In the genomic region with DNA sequence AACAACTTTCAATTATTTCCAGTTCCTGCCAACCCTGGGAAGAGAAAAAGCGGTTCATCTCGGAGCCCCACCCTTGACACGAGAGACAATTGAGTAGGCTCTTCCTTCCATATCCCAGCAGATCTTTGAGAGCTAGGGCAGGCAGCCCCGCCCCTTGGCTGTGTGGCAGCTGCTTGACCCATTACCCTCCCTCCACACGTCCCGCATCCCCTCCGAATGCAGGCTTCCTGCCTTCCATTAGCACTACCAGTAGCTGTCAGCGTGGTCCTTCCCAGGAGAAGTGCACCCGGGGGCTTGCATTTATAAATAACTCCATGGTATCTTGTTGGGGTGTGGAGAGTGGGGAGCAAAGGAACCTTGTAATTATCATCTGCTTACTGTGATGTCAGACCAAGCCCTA, we compare ENCODE assay signal across 11 mouse cellular contexts. TPM values are rescaled to one million over a fixed set of nuclear protein-coding genes. Genes with fewer than 3 reads are reported as not detected.
DNase-seq lines count a peak whose midpoint lies in the region; ATAC-seq lines count a peak whose summit lies in the region.
"Had no signal": no experiment of that assay in that cellular context is flagged by ENCODE, and none has a peak within 500 bp of the region (broad histone marks: within the 10 kb centered on the region; RNA-seq: fewer than 3 reads in every experiment).

No protein-coding gene starts in this region.

- H3K36me3 ChIP-seq in intestine, embryonic 15.5 days = no peaks in the 10 kb centered on the region
- H3K36me3 ChIP-seq: embryonic facial prominence, embryonic 13.5 days; liver, embryonic 15.5 days had no signal

- no peaks in the 10 kb centered on the region for H3K9me3 ChIP-seq in intestine, embryonic 15.5 days
- H3K9me3 ChIP-seq: embryonic facial prominence, embryonic 13.5 days; liver, embryonic 15.5 days had no signal

- DNase-seq in gastrocnemius, postnatal 14 days = peak; percentile 38
- DNase-seq in gastrocnemius, postnatal 36 days = no peak
- peak; percentile 69 for DNase-seq in embryo, embryonic 9.5 days (ENCODE audit: extremely low spot score)
- DNase-seq in lung, postnatal 25 days (ENCODE audit: low spot score) = peak; percentile 41
- no peak for DNase-seq in thymus, postnatal 36 days
- no peak for DNase-seq in left cerebral cortex, adult 18-20 months (ENCODE audit: low spot score in 2 of 2)
- DNase-seq in layer of hippocampus, adult 8-10 months (ENCODE audit: low spot score in 2 of 2) = no peak

- H3K4me3 ChIP-seq in intestine, embryonic 15.5 days (replicated peaks) = no peak overlapping the region
- H3K4me3 ChIP-seq: embryonic facial prominence, embryonic 13.5 days; liver, embryonic 15.5 days had no signal

- 0 out of 2 replicates have a peak overlapping the region, but pooled peaks have one; percentile 27 for H3K27ac ChIP-seq in intestine, embryonic 15.5 days
- H3K27ac ChIP-seq: embryonic facial prominence, embryonic 13.5 days; liver, embryonic 15.5 days had no signal

- ATAC-seq in intestine, embryonic 15.5 days = no peak

- no peaks in the 10 kb centered on the region for H3K27me3 ChIP-seq in intestine, embryonic 15.5 days (replicated peaks)

- 0 out of 2 replicates have a peak overlapping the region, but pooled peaks have one; percentile 9 for H3K4me2 ChIP-seq in intestine, embryonic 15.5 days (replicated peaks)
- H3K4me2 ChIP-seq: embryonic facial prominence, embryonic 13.5 days; liver, embryonic 15.5 days had no signal

- intact Hi-C loops in gastrocnemius, postnatal 14 days (cut with DNase I; ENCODE audit: low total_unique reads) = no loop called here
- intact Hi-C loops in gastrocnemius, postnatal 36 days (cut with DNase I) = no loop called here

- H3K9ac ChIP-seq in intestine, embryonic 15.5 days = no peak overlapping the region
- H3K9ac ChIP-seq: liver, embryonic 15.5 days had no signal

- WGBS in intestine, embryonic 15.5 days = 26% methylated on average over 9 of the region's 9 CpGs

- H3K4me1 ChIP-seq in intestine, embryonic 15.5 days (replicated peaks) = peaks cover 27% of the 10 kb centered on the region

RNA-seq across cellular contexts. Expression of a gene that starts 2.3 kb away (rescaled TPM):
- 1 to 10 TPM; 3.7 to 5.1 TPM for total RNA-seq in gastrocnemius, postnatal 14 days (2021)
- 1 to 10 TPM; 2.6 to 2.7 TPM for total RNA-seq in gastrocnemius, postnatal 36 days (2021)
- polyA plus RNA-seq in intestine, embryonic 15.5 days (2015; fragmentation: Nextera tagmentation; extraction: Ambion mirVana) = 43.5 and 44.1 TPM in 2 replicates
- 10 to 100 TPM; 60.0 to 65.1 TPM for total RNA-seq in left cerebral cortex, adult 18-20 months (2021)
- 10 to 100 TPM; 58.1 to 68.9 (median 61.3) TPM for total RNA-seq in layer of hippocampus, adult 8-10 months (2022)
- total RNA-seq: CH12.LX had no signal

Comparison
In these comparisons a context has a peak if more than half of its experiments do, and no peak if none do; other contexts are left out.
1. DNase-seq: peak in gastrocnemius, postnatal 14 days (single experiment), embryo, embryonic 9.5 days (single experiment) and lung, postnatal 25 days (single experiment); none in gastrocnemius, postnatal 36 days (0 of 2), thymus, postnatal 36 days (0 of 2), left cerebral cortex, adult 18-20 months (0 of 2) and layer of hippocampus, adult 8-10 months (0 of 2).
2. RNA of a gene that starts 2.3 kb away (total RNA-seq): 60.0 to 65.1 TPM in left cerebral cortex, adult 18-20 months and 58.1 to 68.9 TPM in layer of hippocampus, adult 8-10 months; 3.7 to 5.1 TPM in gastrocnemius, postnatal 14 days and 2.6 to 2.7 TPM in gastrocnemius, postnatal 36 days; every median in the first group is over 4 times any median in the second.